Mouse (Mus musculus) neural tube, embryonic 15.5 days (tissue): ENCODE results near the gene Cys1. TPM values are rescaled to one million over a fixed set of nuclear protein-coding genes. Genes with fewer than 3 reads are reported as not detected.
"Not testable (repeated sequence)": the region's sequence is repeated elsewhere in the genome, so short reads cannot be mapped to it uniquely, and the experiment has no call there.

Experiments used
- ATAC-seq: fragments of 200-750 bp; cut with Nextera tagmentation; 2 replicates; pipeline ENCODE4 v1.8.0; 2017; ENCODE audit warnings: mild to moderate bottlenecking, moderate TSS enrichment, moderate library complexity; ENCODE audit not compliant: low FRiP score
- H3K27ac ChIP-seq: fragments of 300-500 bp; sonication (generic); replicated peaks from 2 replicates; pipeline ENCODE4 v1.5.1; 2015; ENCODE audit warnings: mild to moderate bottlenecking, inconsistent platforms
- H3K27me3 ChIP-seq: fragments of 300-500 bp; sonication (generic); replicated peaks from 2 replicates; pipeline ENCODE4 v1.6.1; 2015; ENCODE audit warnings: inconsistent platforms
- H3K36me3 ChIP-seq: fragments of 300-500 bp; sonication (generic); 2 replicates; pipeline ENCODE4 v1.6.1; 2015; ENCODE audit warnings: inconsistent platforms
- H3K4me1 ChIP-seq: fragments of 300-500 bp; sonication (generic); 2 replicates; pipeline ENCODE4 v1.6.1; 2015; ENCODE audit warnings: inconsistent platforms
- H3K4me2 ChIP-seq: fragments of 300-500 bp; sonication (generic); 2 replicates; pipeline ENCODE4 v1.6.1; 2015; ENCODE audit warnings: inconsistent platforms, mild to moderate bottlenecking, moderate library complexity
- H3K4me3 ChIP-seq: fragments of 300-500 bp; sonication (generic); replicated peaks from 2 replicates; pipeline ENCODE4 v1.5.1; 2015; ENCODE audit warnings: mild to moderate bottlenecking, inconsistent platforms
- H3K9ac ChIP-seq: fragments of 300-500 bp; sonication (generic); replicated peaks from 2 replicates; pipeline ENCODE4 v1.6.1; 2015; ENCODE audit warnings: mild to moderate bottlenecking, inconsistent platforms
- H3K9me3 ChIP-seq: fragments of 300-500 bp; sonication (generic); replicated peaks from 2 replicates; pipeline ENCODE4 v1.6.1; 2016; ENCODE audit warnings: inconsistent platforms
- WGBS: fragments of 180-500 bp; shearing (Covaris S2); methylation state at CpG from one replicate; pipeline ENCODE4 v1.1.7; 2015; ENCODE audit warnings: mixed read lengths; 5-methylcytosine and 5-hydroxymethylcytosine counted together
- polyA plus RNA-seq: library from polyadenylated mRNA; unstranded; fragments of >200 nt; fragmentation: Nextera tagmentation; extraction: Ambion mirVana; gene quantifications from 2 replicates; pipeline ENCODE4 v1.2.1, GENCODE M21; 2015

Gene Cys1
- polyA plus RNA-seq, 1 experiment from 2014 or later = 2.1 TPM

GRCm38 (mm10) chr12:24709409-24709808 lies 27.8 kb upstream of the Cys1 start:
- H3K27me3 ChIP-seq = peaks cover 12% of the 10 kb centered on the region; the same call in 1 of the 2 replicates
- H3K27ac ChIP-seq = no peak overlapping the region
- peak overlapping the region; percentile 79 for H3K4me3 ChIP-seq
- H3K4me1 ChIP-seq = peaks cover 25% of the 10 kb centered on the region
- H3K9ac ChIP-seq = 0 out of 2 replicates have a peak overlapping the region, but pooled peaks have one; percentile 18
- no peaks in the 10 kb centered on the region for H3K36me3 ChIP-seq
- whole genome bisulfite sequencing = 21% methylated on average over 6 of the region's 6 CpGs
- H3K4me2 ChIP-seq = peak overlapping the region; percentile 87
- ATAC-seq = no peak
- no peaks in the 10 kb centered on the region for H3K9me3 ChIP-seq

- WGBS = under 1% methylated on average over 17 of the region's 17 CpGs
- no peaks in the 10 kb centered on the region for H3K36me3 ChIP-seq
These were observed 27.2 kb upstream of the Cys1 start for GRCm38 (mm10) chr12:24708824-24709218.

GRCm38 (mm10) chr12:24707954-24708823 lies 26.6 kb upstream of the Cys1 start, which contains the start of gene Rrm2:
TSS of gene Rrm2 (plus strand) at chr12:24708241.
- peak within 1 kb of the TSS; percentile 68 for H3K9ac ChIP-seq
- H3K9me3 ChIP-seq = no peaks in the 10 kb centered on the region
- peak; percentile 93 for ATAC-seq
- H3K4me3 ChIP-seq = peak within 1 kb of the TSS; percentile 79
- H3K36me3 ChIP-seq = no peaks in the 10 kb centered on the region
- under 1% methylated on average over 82 of the region's 83 CpGs for WGBS
- H3K4me2 ChIP-seq = peak within 1 kb of the TSS; percentile 87
- H3K27me3 ChIP-seq = peaks cover 12% of the 10 kb centered on the region; the same call in 1 of the 2 replicates
- peak within 1 kb of the TSS; percentile 78 for H3K27ac ChIP-seq
- peaks cover 25% of the 10 kb centered on the region for H3K4me1 ChIP-seq

More at GRCm38 (mm10) chr12:24708824-24709218, 27.2 kb upstream of the Cys1 start:
- H3K27ac ChIP-seq = no peak overlapping the region
- H3K9ac ChIP-seq = peak overlapping the region; percentile 68; the same call in 1 of the 2 replicates
- H3K4me1 ChIP-seq = peaks cover 25% of the 10 kb centered on the region
- H3K4me2 ChIP-seq = peak overlapping the region; percentile 87
- no peaks in the 10 kb centered on the region for H3K9me3 ChIP-seq
- peak overlapping the region; percentile 79 for H3K4me3 ChIP-seq
- peaks cover 12% of the 10 kb centered on the region; the same call in 1 of the 2 replicates for H3K27me3 ChIP-seq
- ATAC-seq = no peak; the same call in 1 of the 2 replicates

- ATAC-seq = no peak
- 0 out of 2 replicates have a peak overlapping the region, but pooled peaks have one; percentile 23 for H3K9ac ChIP-seq
- no peak overlapping the region for H3K27ac ChIP-seq
- H3K27me3 ChIP-seq = peaks cover 12% of the 10 kb centered on the region; the same call in 1 of the 2 replicates
- H3K4me2 ChIP-seq = peak overlapping the region; percentile 87
- peaks cover 25% of the 10 kb centered on the region for H3K4me1 ChIP-seq
- H3K9me3 ChIP-seq = no peaks in the 10 kb centered on the region
- H3K4me3 ChIP-seq = peak overlapping the region; percentile 79
- whole genome bisulfite sequencing = under 1% methylated on average over 9 of the region's 9 CpGs
- no peaks in the 10 kb centered on the region for H3K36me3 ChIP-seq
These were observed 25.8 kb upstream of the Cys1 start for GRCm38 (mm10) chr12:24707480-24707802.

GRCm38 (mm10) chr12:24706764-24707479 lies 25.3 kb upstream of the Cys1 start:
- Histone ChIP-seq H3K9ac (0 out of 2 replicates have a peak overlapping the region, but pooled peaks have one; percentile 23), H3K36me3 (no peaks in the 10 kb centered on the region), H3K4me1 (peaks cover 25% of the 10 kb centered on the region), H3K4me3 (peak overlapping the region; percentile 79), H3K9me3 (no peaks in the 10 kb centered on the region), H3K4me2 (peak overlapping the region; percentile 87), H3K27ac (no peak overlapping the region), H3K27me3 (peaks cover 12% of the 10 kb centered on the region; the same call in 1 of the 2 replicates)
- no peak for ATAC-seq
- WGBS = under 1% methylated on average over 27 of the region's 27 CpGs

- no peaks in the 10 kb centered on the region for H3K9me3 ChIP-seq
- H3K27me3 ChIP-seq = peaks cover 12% of the 10 kb centered on the region; the same call in 1 of the 2 replicates
- no peak for ATAC-seq
- no peak overlapping the region for H3K27ac ChIP-seq
- WGBS = 88% methylated on average over 15 of the region's 15 CpGs
- H3K4me2 ChIP-seq = no peak overlapping the region
- H3K36me3 ChIP-seq = no peaks in the 10 kb centered on the region
- no peak overlapping the region for H3K9ac ChIP-seq
- peaks cover 25% of the 10 kb centered on the region for H3K4me1 ChIP-seq
- H3K4me3 ChIP-seq = no peak overlapping the region
These were observed 24.1 kb upstream of the Cys1 start for GRCm38 (mm10) chr12:24705502-24706263.

GRCm38 (mm10) chr12:24703013-24703412 lies 21.4 kb upstream of the Cys1 start:
- ATAC-seq = no peak
- Histone ChIP-seq H3K4me2 (no peak overlapping the region), H3K27ac (no peak overlapping the region), H3K4me1 (peaks cover 12% of the 10 kb centered on the region), H3K27me3 (peaks cover 12% of the 10 kb centered on the region; the same call in 1 of the 2 replicates), H3K4me3 (no peak overlapping the region), H3K9me3 (no peaks in the 10 kb centered on the region), H3K9ac (no peak overlapping the region), H3K36me3 (no peaks in the 10 kb centered on the region)
- WGBS = 87% methylated on average over 3 of the region's 3 CpGs

GRCm38 (mm10) chr12:24701621-24702020 lies 20.0 kb upstream of the Cys1 start:
- not testable (repeated sequence) for H3K9ac ChIP-seq, H3K9me3 ChIP-seq, H3K4me3 ChIP-seq, H3K27ac ChIP-seq, H3K4me1 ChIP-seq, H3K27me3 ChIP-seq, ATAC-seq, H3K4me2 ChIP-seq, H3K36me3 ChIP-seq
- 87% methylated on average over 9 of the region's 9 CpGs for WGBS

GRCm38 (mm10) chr12:24699578-24699977 lies 18.0 kb upstream of the Cys1 start:
- H3K4me1 ChIP-seq = peaks cover 3% of the 10 kb centered on the region; the same call in 1 of the 2 replicates
- H3K27me3 ChIP-seq = no peaks in the 10 kb centered on the region
- no peaks in the 10 kb centered on the region for H3K9me3 ChIP-seq
- no peak for ATAC-seq
- H3K36me3 ChIP-seq = no peaks in the 10 kb centered on the region
- H3K9ac ChIP-seq = no peak overlapping the region
- no peak overlapping the region for H3K4me3 ChIP-seq
- H3K27ac ChIP-seq = no peak overlapping the region
- no peak overlapping the region for H3K4me2 ChIP-seq
- 70% methylated on average over 10 of the region's 10 CpGs for WGBS

- Histone ChIP-seq H3K4me1 (peaks cover 3% of the 10 kb centered on the region; the same call in 1 of the 2 replicates), H3K4me3 (no peak overlapping the region), H3K36me3 (no peaks in the 10 kb centered on the region), H3K27me3 (no peaks in the 10 kb centered on the region), H3K27ac (no peak overlapping the region), H3K9ac (no peak overlapping the region), H3K9me3 (no peaks in the 10 kb centered on the region), H3K4me2 (no peak overlapping the region)
- 81% methylated on average over 3 of the region's 3 CpGs for WGBS
- no peak for ATAC-seq
These were observed 16.9 kb upstream of the Cys1 start for GRCm38 (mm10) chr12:24698514-24698913.
